Mouse (Mus musculus) small intestine, adult 2 months (tissue): Measurements from ENCODE around the gene Hexim1.

Source experiments
- CTCF ChIP-seq: fragments of 200-500 bp; IDR thresholded peaks from 2 replicates; pipeline ENCODE4 v1.5.1; 2012; ENCODE audit warnings: low read depth, mild to moderate bottlenecking, control low read depth, inconsistent platforms, low read length, moderate library complexity, mixed read lengths; ENCODE audit not compliant: insufficient replicate concordance, insufficient read length; ENCODE audit errors: extremely low read depth
- POLR2A ChIP-seq: fragments of 200-500 bp; IDR thresholded peaks from 2 replicates; pipeline ENCODE4 v1.6.1; 2012; ENCODE audit warnings: low read depth, mild to moderate bottlenecking, control low read depth, inconsistent platforms, low read length, moderate library complexity

DNA sequence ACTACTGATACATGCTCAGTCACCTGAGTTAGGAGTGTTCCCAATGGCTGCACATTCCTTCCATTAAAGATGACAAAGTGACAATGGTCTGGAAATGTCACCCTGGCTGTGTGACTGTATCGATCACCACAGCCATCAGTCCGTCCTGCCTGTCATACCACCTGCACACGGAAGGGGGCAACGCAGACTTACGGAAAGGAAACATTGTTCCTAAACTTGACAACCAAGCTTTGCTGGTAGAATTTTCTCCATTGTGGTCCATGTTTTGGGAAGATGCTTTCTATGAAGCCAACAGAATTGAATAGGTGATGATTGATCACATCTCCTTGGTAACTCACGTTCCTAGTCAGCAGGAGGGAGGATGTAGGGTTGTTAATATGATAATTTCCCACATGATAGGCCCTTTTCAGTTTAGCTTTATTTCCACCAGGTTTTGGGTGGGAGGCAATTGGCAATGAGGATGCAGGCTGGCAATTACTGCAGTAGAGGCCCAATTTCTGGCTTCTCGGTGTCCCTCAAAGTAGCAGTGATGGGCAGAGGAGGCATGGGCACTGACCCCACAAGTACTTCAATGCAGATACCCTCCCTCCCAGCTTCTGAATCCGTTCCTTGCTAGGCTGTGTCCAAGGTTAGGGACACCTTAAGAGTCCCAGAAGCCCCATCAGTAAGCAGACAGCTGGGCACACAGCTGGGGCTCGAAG is 52.8 kb downstream of the Hexim1 start:
- TF ChIP-seq POLR2A (no peak), CTCF (peak; percentile 80; the same call in 1 of the 2 replicates)
